Mouse (Mus musculus): Measurements from ENCODE around the gene Dapk1. TPM values are rescaled to one million over a fixed set of nuclear protein-coding genes. Genes with fewer than 3 reads are reported as not detected.

Dapk1 gene
- polyA plus RNA-seq, 1 experiment from 2014 or later, result 13.1 TPM

DNA sequence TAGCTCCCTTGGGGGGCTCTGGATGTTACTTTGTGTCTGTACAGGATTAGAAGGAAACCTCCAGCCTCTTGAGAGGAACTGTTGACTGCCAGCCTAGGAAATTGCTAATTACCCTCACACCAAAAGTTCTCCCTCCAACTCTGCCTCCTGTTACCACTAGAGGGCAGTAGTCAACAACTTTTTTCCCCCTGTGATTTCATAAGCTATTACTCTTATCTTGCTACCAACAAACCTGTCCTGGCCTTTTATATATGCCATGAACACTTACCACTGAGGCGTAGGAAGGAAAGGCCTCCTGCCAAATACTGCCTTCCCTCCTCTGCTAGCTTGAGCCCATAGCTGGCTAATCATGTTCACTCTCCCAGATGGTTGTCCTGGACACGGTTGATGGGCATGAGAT lies 146.8 kb downstream of the Dapk1 start:
- no peak for ATAC-seq (ENCODE audit: insufficient read depth, low FRiP score, low read depth)

DNA sequence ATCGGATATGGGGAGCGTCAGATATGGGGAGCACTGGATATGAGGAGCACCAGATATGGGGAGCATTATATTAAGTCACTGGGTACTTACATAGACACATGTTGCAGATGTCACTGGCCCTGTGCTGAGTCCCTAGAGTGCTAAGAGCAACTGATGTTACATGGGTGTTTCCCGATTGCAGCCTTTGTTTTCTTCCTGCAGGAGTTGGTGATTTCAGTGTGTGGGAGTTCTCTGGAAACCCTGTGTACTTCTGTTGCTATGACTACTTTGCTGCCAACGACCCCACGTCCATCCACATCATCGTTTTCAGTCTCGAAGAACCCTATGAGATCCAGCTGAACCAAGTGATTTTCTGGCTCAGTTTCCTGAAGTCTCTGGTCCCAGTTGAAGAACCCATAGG lies 149.2 kb downstream of the Dapk1 start:
- Histone ChIP-seq H3K27ac (no peak overlapping the region), H3K9ac (no peak overlapping the region), H3K36me3 (peaks cover 5% of the 10 kb centered on the region), H3K4me2 (no peak overlapping the region), H3K4me3 (replicated peaks) (no peak overlapping the region), H3K27me3 (replicated peaks) (no peaks in the 10 kb centered on the region), H3K4me1 (no peaks in the 10 kb centered on the region), H3K9me3 (no peaks in the 10 kb centered on the region)
- 88% methylated on average over 7 of the region's 7 CpGs for WGBS
- ATAC-seq (ENCODE audit: insufficient read depth, low FRiP score, low read depth), result no peak

More for the DNA sequence above, 146.8 kb downstream of the Dapk1 start:
- Histone ChIP-seq H3K9ac (no peak overlapping the region), H3K27ac (no peak overlapping the region), H3K4me3 (replicated peaks) (no peak overlapping the region), H3K9me3 (no peaks in the 10 kb centered on the region), H3K27me3 (replicated peaks) (no peaks in the 10 kb centered on the region), H3K4me1 (no peaks in the 10 kb centered on the region), H3K4me2 (no peak overlapping the region), H3K36me3 (peaks cover 5% of the 10 kb centered on the region)
- WGBS, result 89% methylated on average over 2 of the region's 2 CpGs

DNA sequence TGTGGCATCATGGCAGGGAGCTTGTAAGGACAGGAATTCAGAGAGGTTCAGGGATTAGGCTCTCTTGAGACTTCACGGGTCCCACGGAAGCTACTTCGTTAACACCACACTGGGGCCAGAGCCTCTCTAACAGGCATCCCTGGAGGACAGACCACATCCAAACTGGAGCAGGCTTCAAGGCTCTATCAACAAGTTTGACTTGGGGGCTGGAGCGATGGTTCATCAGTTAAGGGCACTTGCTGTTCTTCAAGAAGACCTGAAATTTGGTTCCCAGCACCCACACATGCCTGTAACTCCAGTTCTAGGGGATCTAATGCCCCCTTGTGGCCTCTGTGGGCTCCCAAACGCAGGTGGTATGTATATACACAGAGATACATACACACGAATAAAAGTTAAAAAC lies 151.5 kb downstream of the Dapk1 start:
- 95% methylated on average over 6 of the region's 6 CpGs for WGBS
- no peak for ATAC-seq (ENCODE audit: insufficient read depth, low FRiP score, low read depth)
- peaks cover 2% of the 10 kb centered on the region for H3K36me3 ChIP-seq
- no peak overlapping the region for H3K27ac ChIP-seq
- H3K4me2 ChIP-seq, result no peak overlapping the region
- H3K4me3 ChIP-seq (replicated peaks), result no peak overlapping the region
- no peaks in the 10 kb centered on the region for H3K4me1 ChIP-seq
- no peak overlapping the region for H3K9ac ChIP-seq
- H3K9me3 ChIP-seq, result no peaks in the 10 kb centered on the region
- H3K27me3 ChIP-seq (replicated peaks), result no peaks in the 10 kb centered on the region

DNA sequence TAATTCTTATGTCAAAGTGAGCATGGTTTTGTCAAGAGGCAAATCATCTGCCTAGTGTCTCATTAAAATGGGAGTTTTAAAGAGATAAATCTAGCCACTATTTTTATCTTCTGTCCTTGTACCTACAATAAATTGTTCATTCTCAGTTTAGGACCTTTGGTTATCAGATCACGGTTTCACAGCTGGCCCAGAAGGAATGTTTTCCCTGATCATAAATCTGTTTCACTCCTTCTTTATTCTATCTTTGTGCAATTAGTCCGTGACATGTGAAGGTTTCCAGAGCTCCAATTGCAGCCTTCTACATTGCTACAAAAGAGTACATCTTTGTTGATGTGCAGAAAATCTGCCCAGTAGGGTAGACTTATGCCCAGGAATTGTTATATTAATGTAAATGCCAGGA lies 153.5 kb downstream of the Dapk1 start:
- H3K36me3 ChIP-seq, result no peaks in the 10 kb centered on the region; the same call in 1 of the 2 replicates
- H3K27ac ChIP-seq, result no peak overlapping the region
- H3K4me2 ChIP-seq, result no peak overlapping the region
- H3K9ac ChIP-seq, result no peak overlapping the region
- 53% methylated on average over 2 of the region's 2 CpGs for WGBS
- H3K4me1 ChIP-seq, result no peaks in the 10 kb centered on the region
- no peaks in the 10 kb centered on the region for H3K9me3 ChIP-seq
- H3K27me3 ChIP-seq (replicated peaks), result no peaks in the 10 kb centered on the region
- H3K4me3 ChIP-seq (replicated peaks), result no peak overlapping the region
- no peak for ATAC-seq (ENCODE audit: insufficient read depth, low FRiP score, low read depth)

DNA sequence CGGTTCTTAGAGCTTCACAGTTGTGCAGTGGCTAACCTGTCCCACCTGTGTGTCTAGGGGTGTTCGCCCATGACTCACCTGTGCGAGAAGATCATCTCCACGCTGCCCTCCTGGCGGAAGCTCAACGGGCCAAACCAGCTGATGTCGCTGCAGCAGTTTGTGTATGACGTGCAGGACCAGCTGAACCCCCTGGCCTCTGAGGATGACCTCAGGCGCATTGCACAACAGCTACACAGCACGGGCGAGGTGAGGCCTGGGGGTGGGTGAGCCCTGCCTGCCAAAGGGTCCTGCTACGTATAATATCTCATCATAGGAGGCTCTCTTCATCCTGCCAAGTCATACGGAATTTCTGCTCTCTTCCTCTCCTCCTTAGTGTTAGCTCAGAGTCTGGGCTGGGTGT lies 155.5 kb downstream of the Dapk1 start:
- Histone ChIP-seq H3K4me3 (replicated peaks) (no peak overlapping the region), H3K9ac (no peak overlapping the region), H3K36me3 (peaks cover 4% of the 10 kb centered on the region; the same call in 1 of the 2 replicates), H3K9me3 (no peaks in the 10 kb centered on the region), H3K27ac (no peak overlapping the region), H3K27me3 (replicated peaks) (no peaks in the 10 kb centered on the region), H3K4me1 (no peaks in the 10 kb centered on the region), H3K4me2 (no peak overlapping the region)
- ATAC-seq (ENCODE audit: insufficient read depth, low FRiP score, low read depth), result no peak
- 85% methylated on average over 13 of the region's 13 CpGs for WGBS

DNA sequence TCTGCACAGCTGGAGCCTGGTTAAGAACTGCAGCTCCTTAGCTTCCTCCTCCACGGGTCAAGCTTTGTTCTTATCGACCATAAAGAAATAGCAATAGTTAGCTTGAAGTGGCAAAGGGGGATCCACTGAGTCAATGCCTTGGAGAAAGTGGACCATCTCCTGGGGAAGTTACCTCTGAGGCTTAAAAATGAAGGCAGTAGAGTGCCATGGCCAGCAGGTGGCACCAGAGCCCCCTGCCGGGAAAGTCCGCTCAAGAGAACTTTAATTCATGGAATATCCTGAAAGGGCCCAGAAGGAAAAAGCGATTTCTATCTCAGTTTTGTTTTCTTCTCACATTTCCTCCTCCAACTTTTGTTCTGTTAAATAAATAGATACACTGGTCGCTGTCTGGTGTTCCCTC lies 157.4 kb downstream of the Dapk1 start:
- Histone ChIP-seq H3K4me2 (no peak overlapping the region), H3K9me3 (no peaks in the 10 kb centered on the region), H3K4me3 (replicated peaks) (no peak overlapping the region), H3K27me3 (replicated peaks) (no peaks in the 10 kb centered on the region), H3K27ac (no peak overlapping the region), H3K9ac (no peak overlapping the region), H3K4me1 (no peaks in the 10 kb centered on the region), H3K36me3 (0 out of 2 replicates have a peak, but pooled peaks cover 4% of the 10 kb centered on the region)
- 34% methylated on average over 6 of the region's 6 CpGs for WGBS
- no peak for ATAC-seq (ENCODE audit: insufficient read depth, low FRiP score, low read depth)

DNA sequence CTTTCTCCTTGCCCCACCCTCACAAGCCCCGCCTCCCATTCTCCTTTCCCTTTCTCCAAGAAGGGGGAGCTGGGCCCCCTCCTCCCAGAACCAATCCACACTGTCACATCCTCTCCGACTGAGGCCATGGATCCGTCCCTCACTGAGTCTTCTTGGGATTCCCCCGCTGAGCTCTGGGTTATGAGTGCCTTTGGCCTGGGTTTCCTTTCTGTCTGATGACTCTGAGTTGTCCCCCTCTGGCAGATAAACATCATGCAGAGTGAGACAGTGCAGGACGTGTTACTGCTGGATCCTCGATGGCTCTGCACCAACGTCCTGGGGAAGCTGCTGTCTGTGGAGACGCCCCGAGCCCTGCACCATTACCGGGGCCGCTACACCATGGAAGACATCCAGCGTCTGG lies 158.6 kb downstream of the Dapk1 start:
- Histone ChIP-seq H3K9ac (no peak overlapping the region), H3K4me2 (no peak overlapping the region), H3K27ac (no peak overlapping the region), H3K4me3 (replicated peaks) (no peak overlapping the region), H3K4me1 (no peaks in the 10 kb centered on the region), H3K9me3 (no peaks in the 10 kb centered on the region), H3K36me3 (0 out of 2 replicates have a peak, but pooled peaks cover 4% of the 10 kb centered on the region), H3K27me3 (replicated peaks) (no peaks in the 10 kb centered on the region)
- ATAC-seq (ENCODE audit: insufficient read depth, low FRiP score, low read depth), result no peak
- WGBS, result 85% methylated on average over 12 of the region's 12 CpGs

DNA sequence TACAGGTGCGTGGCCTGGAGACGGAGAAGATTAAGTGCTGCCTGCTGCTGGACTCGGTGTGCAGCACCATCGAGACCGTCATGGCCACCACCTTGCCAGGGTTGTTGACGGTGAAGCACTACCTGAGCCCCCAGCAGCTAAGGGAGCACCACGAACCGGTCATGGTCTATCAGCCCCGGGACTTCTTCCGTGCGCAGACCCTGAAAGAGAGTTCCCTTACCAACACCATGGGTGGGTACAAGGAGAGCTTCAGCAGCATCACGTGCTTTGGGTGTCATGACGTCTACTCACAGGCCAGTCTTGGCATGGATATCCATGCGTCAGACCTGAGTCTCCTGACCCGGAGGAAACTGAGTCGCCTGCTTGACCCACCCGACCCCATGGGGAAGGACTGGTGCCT lies 159.4 kb downstream of the Dapk1 start:
- no peaks in the 10 kb centered on the region for H3K27me3 ChIP-seq (replicated peaks)
- no peaks in the 10 kb centered on the region for H3K4me1 ChIP-seq
- no peak overlapping the region for H3K4me3 ChIP-seq (replicated peaks)
- WGBS, result 95% methylated on average over 17 of the region's 17 CpGs
- no peaks in the 10 kb centered on the region for H3K9me3 ChIP-seq
- no peak overlapping the region for H3K4me2 ChIP-seq
- no peak overlapping the region for H3K27ac ChIP-seq
- 0 out of 2 replicates have a peak, but pooled peaks cover 4% of the 10 kb centered on the region for H3K36me3 ChIP-seq
- no peak overlapping the region for H3K9ac ChIP-seq
- no peak for ATAC-seq (ENCODE audit: insufficient read depth, low FRiP score, low read depth)

DNA sequence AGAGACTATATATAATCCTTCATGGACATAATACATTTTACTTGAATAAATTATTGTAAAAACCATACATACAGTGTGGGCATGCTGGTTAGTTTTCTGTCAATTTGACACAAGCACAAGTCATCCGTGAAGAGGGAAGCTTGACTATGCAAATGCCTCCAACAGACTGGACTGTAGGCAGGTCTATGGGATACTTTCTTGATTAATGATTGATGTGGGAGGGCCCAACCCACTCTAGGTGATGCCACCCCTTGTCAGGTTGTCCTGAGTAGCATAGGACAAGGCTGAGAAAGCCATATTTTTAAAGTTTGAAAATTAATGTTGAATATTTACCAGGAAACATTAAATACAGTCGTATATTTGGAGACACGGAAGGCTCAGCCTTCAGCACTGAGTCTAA lies 178.8 kb downstream of the Dapk1 start:
- Histone ChIP-seq H3K4me1 (no peaks in the 10 kb centered on the region), H3K9ac (no peak overlapping the region), H3K27ac (no peak overlapping the region), H3K27me3 (replicated peaks) (no peaks in the 10 kb centered on the region), H3K4me2 (no peak overlapping the region), H3K4me3 (replicated peaks) (no peak overlapping the region), H3K36me3 (no peaks in the 10 kb centered on the region), H3K9me3 (no peaks in the 10 kb centered on the region)
- whole genome bisulfite sequencing, result 75% methylated on average over 3 of the region's 3 CpGs
- ATAC-seq (ENCODE audit: insufficient read depth, low FRiP score, low read depth), result no peak

DNA sequence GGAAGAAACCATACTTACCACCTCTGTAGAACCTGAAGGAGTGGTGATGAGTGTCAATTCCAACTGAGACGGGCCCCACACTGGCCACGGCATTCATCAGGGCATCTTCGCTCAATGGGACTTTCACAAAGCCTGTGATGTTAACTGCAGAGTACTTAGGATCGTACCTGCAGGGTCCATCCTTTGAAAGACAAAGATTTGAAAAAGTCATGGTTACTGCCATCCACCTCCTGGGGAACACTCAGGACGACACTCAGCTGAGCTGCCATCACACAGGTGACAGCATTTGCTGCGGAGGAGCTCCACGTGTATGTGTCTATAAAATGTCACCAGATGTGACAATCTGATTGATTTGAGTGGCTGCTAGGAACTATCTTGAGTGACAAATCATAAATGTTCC lies 181.6 kb downstream of the Dapk1 start:
- WGBS, result 87% methylated on average over 7 of the region's 7 CpGs
- Histone ChIP-seq H3K27ac (no peak overlapping the region), H3K4me3 (replicated peaks) (no peak overlapping the region), H3K9ac (no peak overlapping the region), H3K4me1 (no peaks in the 10 kb centered on the region), H3K9me3 (no peaks in the 10 kb centered on the region), H3K27me3 (replicated peaks) (no peaks in the 10 kb centered on the region), H3K36me3 (no peaks in the 10 kb centered on the region), H3K4me2 (no peak overlapping the region)
- ATAC-seq (ENCODE audit: insufficient read depth, low FRiP score, low read depth), result no peak

DNA sequence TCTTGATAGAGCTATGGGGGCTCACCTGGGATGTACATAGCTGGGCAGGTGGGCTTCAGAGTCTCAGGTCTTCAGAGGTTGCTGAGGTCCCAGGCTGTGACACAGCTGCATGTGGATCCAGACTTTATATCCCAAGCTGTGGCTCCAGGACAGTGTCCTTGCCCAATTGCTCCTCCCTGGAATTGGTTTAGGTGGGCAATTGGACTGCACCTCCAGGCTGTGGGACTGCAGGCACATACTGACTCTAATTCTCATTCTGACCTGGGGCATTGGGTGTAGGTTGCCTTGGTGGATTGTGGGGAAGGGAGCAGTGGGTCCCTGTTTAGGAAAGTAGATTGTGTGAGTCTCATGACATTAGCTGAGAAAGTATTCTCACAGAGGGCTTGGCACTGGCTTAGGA lies 184.5 kb downstream of the Dapk1 start, which contains the start of gene BC051665:
TSS of gene BC051665 (minus strand) at position 101 of the 400 bp plus-strand sequence.
- ATAC-seq (ENCODE audit: insufficient read depth, low FRiP score, low read depth), result no peak
- Histone ChIP-seq H3K4me3 (replicated peaks) (no peak within 1 kb of the TSS), H3K9me3 (no peaks in the 10 kb centered on the region), H3K27ac (no peak within 1 kb of the TSS), H3K4me1 (no peaks in the 10 kb centered on the region), H3K36me3 (no peaks in the 10 kb centered on the region), H3K27me3 (replicated peaks) (no peaks in the 10 kb centered on the region), H3K9ac (no peak within 1 kb of the TSS), H3K4me2 (no peak within 1 kb of the TSS)

DNA sequence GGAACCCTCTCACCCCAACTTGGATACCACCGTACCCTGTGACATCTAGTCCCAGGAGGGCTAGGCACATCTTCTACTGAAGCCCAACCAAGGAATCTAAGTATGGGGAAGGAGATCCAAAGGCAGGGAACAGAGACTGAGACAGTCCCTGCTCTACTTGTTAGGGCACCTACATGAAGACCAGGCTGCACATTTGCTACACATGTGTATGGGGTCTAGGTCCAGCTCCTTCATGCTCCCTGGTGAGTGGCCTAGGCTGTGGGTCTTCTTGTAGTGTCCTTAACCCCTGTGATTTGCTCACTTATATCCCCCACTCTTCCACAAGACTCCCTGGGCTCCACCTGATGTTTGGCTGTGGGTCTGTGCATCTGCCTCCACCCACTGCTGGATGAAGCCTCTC lies 187.7 kb downstream of the Dapk1 start:
- no peaks in the 10 kb centered on the region for H3K36me3 ChIP-seq
- no peak for ATAC-seq (ENCODE audit: insufficient read depth, low FRiP score, low read depth)
- no peaks in the 10 kb centered on the region for H3K27me3 ChIP-seq (replicated peaks)
- no peak overlapping the region for H3K4me2 ChIP-seq
- H3K4me3 ChIP-seq (replicated peaks), result no peak overlapping the region
- 79% methylated on average over 1 of the region's 1 CpGs for WGBS
- no peaks in the 10 kb centered on the region for H3K9me3 ChIP-seq
- H3K27ac ChIP-seq, result no peak overlapping the region
- no peaks in the 10 kb centered on the region for H3K4me1 ChIP-seq
- H3K9ac ChIP-seq, result no peak overlapping the region

DNA sequence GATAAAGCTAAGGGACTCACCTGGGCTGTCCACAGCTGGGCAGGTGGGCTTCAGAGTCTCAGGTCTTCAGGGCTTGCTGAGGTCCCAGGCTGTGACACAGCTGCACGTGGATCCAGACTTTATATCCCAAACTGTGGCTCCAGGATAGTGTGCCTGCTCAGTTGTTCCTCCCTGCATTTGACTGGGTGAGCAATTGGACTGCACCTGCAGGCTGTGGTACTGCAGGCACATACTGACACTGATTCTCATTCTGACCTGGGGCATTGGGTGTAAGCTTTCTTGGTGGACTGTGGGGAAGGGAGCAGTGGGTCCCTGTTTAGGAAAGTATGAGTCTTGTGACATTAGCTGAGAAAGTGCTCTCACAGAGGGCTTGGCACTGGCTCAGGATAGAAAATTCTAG lies 201.0 kb downstream of the Dapk1 start, which contains the start of gene Ctsll3:
TSS of gene Ctsll3 (minus strand) at position 101 of the 400 bp plus-strand sequence.
- no peaks in the 10 kb centered on the region for H3K4me1 ChIP-seq
- H3K4me2 ChIP-seq, result no peak within 1 kb of the TSS
- 74% methylated on average over 1 of the region's 1 CpGs for WGBS
- no peak within 1 kb of the TSS for H3K4me3 ChIP-seq (replicated peaks)
- no peaks in the 10 kb centered on the region for H3K36me3 ChIP-seq
- H3K27me3 ChIP-seq (replicated peaks), result no peaks in the 10 kb centered on the region
- no peaks in the 10 kb centered on the region for H3K9me3 ChIP-seq
- no peak within 1 kb of the TSS for H3K27ac ChIP-seq
- H3K9ac ChIP-seq, result no peak within 1 kb of the TSS
- no peak for ATAC-seq (ENCODE audit: insufficient read depth, low FRiP score, low read depth)
